Mouse (Mus musculus) adrenal gland, postnatal 10 days (tissue): ENCODE data around the gene Ppif. TPM values are rescaled to one million over a fixed set of nuclear protein-coding genes. Genes with fewer than 3 reads are reported as not detected.
A peak's percentile ranks its signal among the peaks of the same experiment; 100 is the strongest.

Source experiments
- DNase-seq: peaks from one replicate; pipeline ENCODE4 v3.0.0; 2021; ENCODE audit warnings: mixed read lengths
- total RNA-seq, 2 experiments: library from RNA; stranded (reverse); gene quantifications; 2 replicates each; pipeline ENCODE4 v1.2.3; 2021

Ppif gene
- total RNA-seq, 2 experiments from 2014 or later, result 47.9 to 66.6 TPM

DNA sequence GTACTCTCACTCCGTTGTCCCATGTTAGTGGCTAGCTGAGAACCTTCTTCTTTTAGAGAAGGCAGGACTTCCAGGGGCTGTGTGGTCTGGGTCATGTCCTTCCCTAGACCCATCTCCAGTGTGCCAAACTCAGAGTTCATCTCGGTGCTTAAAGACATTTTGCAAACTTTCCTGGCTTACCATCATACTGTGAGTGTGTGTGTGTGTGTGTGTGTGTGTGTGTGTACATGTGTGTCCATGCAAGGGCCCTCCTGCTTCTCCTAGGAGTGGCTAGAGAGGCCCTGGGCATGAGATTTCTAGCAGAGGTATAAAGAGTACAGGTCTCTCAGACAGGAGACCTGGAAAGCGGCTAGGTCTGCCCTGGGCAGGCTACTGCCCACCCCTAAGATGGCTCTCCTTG, 42.2 kb downstream of the Ppif start:
- no peak for DNase-seq

DNA sequence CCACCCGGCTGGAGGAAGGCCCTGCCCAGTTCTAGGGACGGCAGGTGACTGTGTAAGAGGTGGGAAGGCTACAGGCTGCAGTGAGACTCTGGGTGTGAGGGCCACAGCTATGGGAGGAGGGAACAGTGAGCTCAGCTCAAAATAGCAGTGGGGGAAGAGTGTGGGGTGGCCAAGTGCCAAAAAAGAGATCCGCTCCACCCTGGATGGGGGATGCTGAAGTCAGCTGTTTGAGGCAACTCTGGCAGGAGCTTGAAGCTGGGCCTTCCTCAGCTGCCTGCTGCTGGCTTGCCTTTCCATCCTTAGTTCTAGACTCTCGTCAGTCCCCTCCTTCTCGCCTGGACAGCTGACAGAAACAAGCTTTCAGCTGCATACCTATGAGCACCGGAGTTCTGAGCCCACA, 42.6 kb downstream of the Ppif start:
- peak; percentile 50 for DNase-seq

DNA sequence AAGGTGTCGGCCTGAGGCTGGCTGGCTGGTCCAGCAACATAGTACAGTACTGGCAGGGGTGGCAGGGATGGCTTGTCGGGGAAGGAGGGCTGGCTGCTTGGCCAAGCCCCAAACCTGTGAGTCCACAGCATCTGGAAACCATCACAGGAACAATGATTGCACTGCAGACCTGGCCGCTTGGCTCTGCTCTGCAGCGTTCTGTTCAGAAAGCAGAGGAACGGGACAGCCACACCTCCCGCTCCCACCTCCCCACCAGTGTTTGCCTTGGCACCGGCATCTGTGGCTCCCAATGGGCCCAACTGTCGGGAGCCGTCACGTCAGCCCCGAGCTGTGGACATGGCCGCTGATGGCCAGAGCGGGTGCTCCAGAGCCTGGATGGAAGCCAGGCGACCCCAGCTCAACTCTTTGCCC, 44.6 kb downstream of the Ppif start:
- peak; percentile 53 for DNase-seq

DNA sequence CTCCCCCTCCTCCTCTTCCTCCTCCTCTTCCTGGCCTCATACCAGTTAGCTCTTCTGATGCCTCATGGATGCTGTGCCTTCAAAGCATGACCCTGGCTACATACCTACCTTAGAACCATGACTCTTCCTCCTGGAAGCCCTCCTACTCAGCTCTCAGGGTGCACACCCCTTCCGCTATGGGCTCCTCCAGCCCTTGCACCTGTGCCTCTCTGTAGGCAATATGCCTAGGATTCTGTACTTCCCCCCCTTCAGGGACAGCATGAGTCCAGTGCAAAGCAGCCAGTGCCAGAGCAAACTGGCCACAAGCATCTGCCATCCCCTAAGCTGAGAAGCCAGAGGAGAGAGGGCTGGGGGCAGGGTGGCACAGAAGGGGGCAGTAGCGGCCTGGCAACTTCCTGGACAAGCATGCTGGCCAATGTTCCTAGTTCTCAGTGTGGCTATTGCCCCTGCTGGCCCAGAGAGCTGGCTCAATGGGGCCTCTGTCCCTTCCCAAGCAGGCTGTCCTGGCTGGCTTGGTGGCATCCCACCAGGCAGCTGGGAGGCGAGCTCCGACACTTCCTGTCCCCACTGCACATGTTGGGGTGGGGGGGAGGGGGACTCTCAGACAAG, 46.1 kb downstream of the Ppif start:
- no peak for DNase-seq

DNA sequence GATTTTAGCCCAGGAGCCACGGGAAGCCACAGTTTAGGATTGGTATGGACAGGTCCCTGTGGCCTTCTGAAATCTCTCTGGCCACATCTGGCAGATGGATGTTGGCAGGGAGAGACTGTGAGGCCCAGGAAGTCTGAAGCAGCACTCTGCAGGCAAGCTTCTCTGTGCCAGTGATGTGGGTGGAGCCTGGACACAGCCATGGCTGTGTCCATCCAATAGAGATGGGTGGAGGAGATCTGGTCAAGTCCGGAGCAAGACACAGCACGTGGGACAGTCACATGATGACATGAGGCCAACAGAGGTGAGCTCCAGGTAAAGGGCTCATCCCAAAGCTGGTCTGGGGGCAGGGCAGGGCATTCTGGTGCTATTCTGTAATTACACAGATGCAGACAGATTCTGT, 47.3 kb downstream of the Ppif start:
- no peak for DNase-seq

DNA sequence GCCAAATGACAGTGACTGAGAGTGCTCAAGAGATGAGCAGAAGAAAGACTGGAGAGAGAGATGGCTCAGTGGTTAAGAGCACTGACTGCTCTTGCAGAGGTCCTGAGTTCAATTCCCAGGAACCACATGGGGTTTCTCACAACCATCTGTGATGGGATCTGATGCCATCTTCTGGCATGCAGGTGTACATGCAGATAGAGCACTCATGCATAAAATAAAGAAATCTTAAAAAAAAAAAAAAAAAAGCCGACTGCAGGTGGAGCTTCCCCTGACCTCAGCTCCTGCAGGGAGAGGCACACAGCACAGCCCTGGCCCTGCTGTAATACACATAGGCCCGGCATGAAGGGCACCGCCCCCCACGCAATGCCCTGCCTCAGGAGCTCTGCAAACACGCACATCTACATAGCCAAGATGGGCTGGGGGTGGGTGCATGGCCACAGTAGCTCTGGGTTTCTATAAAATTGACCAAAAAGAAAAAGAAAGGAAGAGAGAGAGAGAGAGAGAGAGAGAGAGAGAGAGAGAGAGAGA, 48.0 kb downstream of the Ppif start:
- no peak for DNase-seq

DNA sequence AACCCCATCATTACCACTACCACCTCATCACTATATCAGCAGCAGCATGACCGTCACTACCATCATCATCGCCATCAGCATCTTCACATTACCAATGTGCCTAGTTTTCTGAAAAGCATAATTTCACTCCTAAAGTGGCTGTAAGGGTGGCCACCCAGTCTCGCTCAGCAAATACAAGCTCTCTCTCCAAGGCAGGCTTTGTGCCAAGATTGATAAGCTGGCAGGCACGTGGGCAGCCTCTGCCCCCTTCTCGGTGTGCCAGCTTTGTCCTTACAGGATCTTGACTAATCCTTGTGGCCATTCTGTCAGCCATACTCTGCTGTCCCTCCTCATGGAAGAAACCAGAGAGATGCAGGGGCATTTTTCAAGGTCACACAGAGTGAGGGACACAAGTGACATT, 49.0 kb downstream of the Ppif start:
- no peak for DNase-seq

DNA sequence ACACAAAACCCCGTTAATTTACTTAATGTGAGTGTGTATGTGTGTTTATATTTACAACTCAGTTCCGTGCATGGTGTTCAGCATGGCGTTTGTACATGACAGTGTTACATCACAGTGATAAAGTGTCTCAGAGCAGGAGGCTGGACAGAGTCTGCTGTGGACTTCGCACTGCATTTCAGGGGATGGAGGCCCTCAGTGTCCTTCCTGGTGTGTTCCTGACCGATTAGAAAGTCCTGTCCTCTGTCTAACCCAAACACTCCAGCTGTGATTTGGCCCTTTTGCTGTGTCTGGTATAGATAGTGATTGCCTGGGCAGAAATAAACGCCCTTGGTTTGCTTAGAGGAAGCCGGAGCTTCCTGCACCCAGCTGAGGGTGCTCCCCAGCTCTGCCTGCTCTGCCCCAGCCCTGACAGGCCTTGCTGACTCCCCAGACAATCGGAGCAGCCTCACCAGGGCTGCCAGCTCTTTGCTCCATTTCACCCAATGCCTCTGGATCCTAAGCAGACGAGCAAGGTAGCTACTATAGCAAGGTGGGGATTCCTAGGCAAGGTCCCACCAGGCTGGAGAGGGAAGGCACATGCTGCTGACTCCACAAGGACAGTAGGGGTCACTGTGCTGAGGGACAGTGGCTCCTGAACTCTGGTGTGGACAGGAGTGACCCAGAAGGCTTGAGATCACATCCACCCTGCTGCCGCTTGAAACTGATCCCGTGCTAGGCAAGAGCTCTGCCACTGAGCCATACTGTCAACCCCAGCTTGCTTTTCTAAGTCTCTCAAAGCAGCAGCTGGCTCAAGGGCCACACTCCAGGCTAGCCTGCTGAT, 51.6 kb downstream of the Ppif start:
- no peak for DNase-seq

DNA sequence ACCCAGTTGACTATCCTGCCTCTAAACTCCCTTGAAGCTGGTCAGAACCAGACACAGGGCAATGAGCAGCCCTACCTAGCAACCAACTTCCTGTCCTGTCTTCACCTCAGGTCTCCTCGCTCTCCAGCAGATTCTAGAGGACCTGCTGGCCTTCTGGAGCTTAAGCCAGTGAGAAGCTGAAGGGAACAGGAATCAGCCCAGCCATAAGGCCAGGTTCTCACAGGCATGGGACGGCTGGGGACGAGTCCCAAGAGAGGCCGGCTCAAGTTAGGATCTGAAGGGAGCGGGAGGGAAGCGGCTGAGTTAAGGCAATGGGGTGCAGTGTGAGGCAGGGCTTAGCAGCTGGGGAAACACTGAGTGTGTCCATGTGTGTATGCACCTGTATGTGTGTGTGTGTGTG, 52.4 kb downstream of the Ppif start:
- DNase-seq, result no peak

DNA sequence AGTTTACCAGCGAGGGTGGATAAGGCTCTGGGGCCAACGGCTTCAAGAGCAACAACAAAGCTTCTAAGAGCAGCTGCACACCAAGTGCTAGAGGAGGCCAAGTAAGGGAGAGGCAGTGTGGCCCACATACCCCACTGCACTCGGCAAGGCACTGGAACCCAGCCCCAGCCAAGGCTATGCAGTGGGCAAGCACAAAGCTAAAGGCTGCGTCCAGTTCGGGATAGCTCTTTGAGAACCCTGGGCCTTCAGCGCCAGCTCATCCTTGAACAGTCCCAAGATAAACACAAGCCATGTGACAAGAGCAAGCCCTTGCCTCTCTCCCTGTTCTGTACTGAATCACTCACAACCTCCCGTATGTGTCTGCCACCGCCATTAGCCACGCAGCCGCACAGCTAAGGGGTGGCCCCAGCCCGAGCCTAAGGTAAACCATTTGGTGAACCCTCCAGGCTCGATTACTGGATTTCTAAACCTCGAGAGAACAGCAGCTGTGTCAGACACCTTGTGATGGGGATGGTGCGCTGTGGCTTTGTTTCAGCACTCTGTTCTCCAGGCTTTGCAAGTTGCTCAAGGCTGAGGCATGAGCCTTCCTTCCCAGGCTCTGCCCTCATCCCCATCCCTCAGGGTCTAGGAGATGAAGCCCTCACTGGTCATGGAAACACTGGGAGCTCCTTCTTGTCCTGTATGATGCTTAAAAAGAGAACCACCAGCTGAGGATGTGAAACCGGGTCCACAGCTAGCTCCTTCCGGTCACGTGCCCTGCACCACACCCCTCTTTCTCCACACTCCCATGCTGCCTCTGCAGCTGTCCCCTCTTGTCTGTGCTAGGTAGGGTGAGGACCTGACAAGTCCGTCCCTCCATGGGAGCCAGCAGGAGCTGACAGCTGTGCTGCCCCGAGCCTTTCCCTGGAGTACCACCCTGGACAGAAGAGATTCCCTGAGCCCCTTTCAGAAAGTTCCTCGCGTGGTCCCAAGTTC, 53.3 kb downstream of the Ppif start:
- peak; percentile 27 for DNase-seq

DNA sequence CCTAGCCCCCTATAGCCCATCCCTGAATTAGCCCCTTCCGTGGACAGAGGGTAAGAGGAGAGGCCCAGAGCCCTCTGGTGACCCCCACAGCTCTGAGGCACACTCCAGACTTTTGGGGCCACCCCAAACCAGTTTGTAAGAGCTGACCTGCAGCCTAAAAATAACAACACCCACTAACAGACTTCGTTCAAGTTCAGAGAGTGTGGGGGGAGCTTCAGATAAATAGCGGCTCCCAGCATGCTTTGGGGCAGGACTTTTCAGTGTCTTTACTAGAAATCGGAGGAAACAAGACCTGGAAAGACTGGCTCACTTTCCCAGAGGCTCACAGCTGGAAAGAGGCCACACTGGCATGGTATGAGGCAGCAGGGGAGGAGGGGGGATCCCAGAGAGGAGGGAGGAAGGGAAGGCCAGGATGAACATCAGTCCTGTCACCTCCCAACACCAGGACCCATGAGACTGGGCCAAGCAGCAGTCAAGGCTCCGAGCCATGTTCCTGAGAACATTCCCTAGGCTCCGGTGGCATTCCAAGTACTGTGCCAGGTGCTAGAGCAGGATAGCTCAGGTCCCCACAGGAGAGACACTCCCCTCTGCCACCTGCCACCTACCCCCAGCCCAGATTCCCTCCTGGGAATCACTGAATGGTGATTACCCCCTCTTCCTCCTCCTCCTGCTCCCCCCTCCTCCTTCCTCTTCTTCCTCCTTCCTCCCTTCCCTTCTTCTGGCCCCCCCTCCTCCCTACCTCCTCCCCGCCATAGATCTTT, 54.2 kb downstream of the Ppif start:
- DNase-seq, result peak; percentile 59

DNA sequence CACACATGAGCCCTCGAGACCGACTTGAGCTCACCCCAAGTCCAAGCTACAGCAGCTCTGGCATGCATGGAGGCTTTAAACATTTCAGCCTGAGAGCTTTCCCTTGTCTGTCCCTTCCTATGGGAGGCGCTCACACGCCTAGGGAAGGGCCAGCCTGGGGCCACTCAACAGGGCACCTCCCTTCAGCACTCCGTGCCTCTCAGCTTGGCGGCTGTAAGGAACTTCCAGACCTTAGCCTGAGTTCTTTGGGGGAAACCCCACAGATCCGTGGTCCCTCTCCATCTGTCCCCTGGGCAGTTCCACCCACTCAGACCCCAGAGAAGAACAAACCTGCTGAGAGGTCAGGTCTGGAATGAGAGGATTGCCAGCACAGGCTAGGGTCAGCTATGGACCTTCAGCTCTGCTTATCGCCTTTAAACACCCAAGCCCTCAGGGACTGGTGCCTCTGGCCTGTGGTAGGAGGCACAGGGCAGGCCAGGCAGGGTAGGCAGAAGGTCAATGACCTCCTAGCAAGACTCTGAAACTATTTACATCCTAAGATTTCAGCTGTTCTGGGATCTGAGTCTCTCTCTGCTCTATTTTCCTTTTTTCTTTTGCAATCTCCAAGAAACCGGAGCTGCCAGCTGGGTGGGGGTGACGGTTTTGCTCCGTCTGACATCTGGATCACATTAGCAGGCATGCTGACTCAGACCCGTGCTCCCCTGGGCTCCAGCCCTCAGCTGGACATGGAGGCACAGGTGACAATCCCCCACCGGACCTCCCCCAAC, 55.4 kb downstream of the Ppif start:
- peak; percentile 68 for DNase-seq

Other genes with a start within 250 kb of the Ppif start
- gene Zmiz1, start 235.0 kb upstream of the Ppif start, total RNA-seq, result 10 to 100 TPM; 63.8 to 73.3 TPM
- gene Zcchc24, start 74.9 kb downstream of the Ppif start, total RNA-seq, result 10 to 100 TPM; 40.5 to 42.0 TPM
- gene Anxa11, start 148.0 kb downstream of the Ppif start, total RNA-seq, result 10 to 100 TPM; 48.8 to 56.2 TPM
- 1 to 10 TPM; 2.6 to 5.2 TPM for gene Plac9a, start 208.9 kb downstream of the Ppif start, total RNA-seq
- 1 to 10 TPM; 4.0 to 5.6 TPM for gene Tmem254a, start 233.5 kb downstream of the Ppif start, total RNA-seq
- gene Cphx1, start 244.2 kb downstream of the Ppif start, total RNA-seq, result not detected